Mouse (Mus musculus): ENCODE data around the gene Zfp981.
"Not testable (repeated sequence)": the region's sequence is repeated elsewhere in the genome, so short reads cannot be mapped to it uniquely, and the experiment has no call there.

Gene Zfp981

GRCm38 (mm10) chr4:146501727-146502126, at the start of gene Zfp981:
TSS of gene Zfp981 (plus strand) at chr4:146502027.
- not testable (repeated sequence) for DNase-seq (ENCODE audit: low spot score in 2 of 2)

- not testable (repeated sequence) for DNase-seq (ENCODE audit: low spot score in 2 of 2)
Measured at GRCm38 (mm10) chr4:146452576-146452975, 49.3 kb upstream of the Zfp981 start.

GRCm38 (mm10) chr4:146454170-146454569, 47.7 kb upstream of the Zfp981 start:
- DNase-seq (ENCODE audit: low spot score in 2 of 2), result not testable (repeated sequence)

GRCm38 (mm10) chr4:146454896-146455295, 46.9 kb upstream of the Zfp981 start:
- no peak for DNase-seq (ENCODE audit: low spot score in 2 of 2)

- no peak for DNase-seq (ENCODE audit: low spot score in 2 of 2)
Measured at GRCm38 (mm10) chr4:146455321-146455721, 46.5 kb upstream of the Zfp981 start.

GRCm38 (mm10) chr4:146456061-146456726, 45.6 kb upstream of the Zfp981 start:
- DNase-seq (ENCODE audit: low spot score in 2 of 2), result no peak

GRCm38 (mm10) chr4:146457126-146457525, 44.7 kb upstream of the Zfp981 start:
- no peak for DNase-seq (ENCODE audit: low spot score in 2 of 2)

- DNase-seq (ENCODE audit: low spot score in 2 of 2), result no peak
Measured at GRCm38 (mm10) chr4:146457720-146458119, 44.1 kb upstream of the Zfp981 start.

GRCm38 (mm10) chr4:146459822-146460221, 42.0 kb upstream of the Zfp981 start:
- DNase-seq (ENCODE audit: low spot score in 2 of 2), result not testable (repeated sequence)

GRCm38 (mm10) chr4:146460685-146461084, 41.1 kb upstream of the Zfp981 start:
- DNase-seq (ENCODE audit: low spot score in 2 of 2), result not testable (repeated sequence)

- not testable (repeated sequence) for DNase-seq (ENCODE audit: low spot score in 2 of 2)
Measured at GRCm38 (mm10) chr4:146463649-146464351, 38.0 kb upstream of the Zfp981 start.

GRCm38 (mm10) chr4:146469984-146470383, 31.8 kb upstream of the Zfp981 start:
- DNase-seq (ENCODE audit: low spot score in 2 of 2), result not testable (repeated sequence)

- not testable (repeated sequence) for DNase-seq (ENCODE audit: low spot score in 2 of 2)
Measured at GRCm38 (mm10) chr4:146474181-146474580, 27.6 kb upstream of the Zfp981 start.

GRCm38 (mm10) chr4:146474716-146475676, 26.8 kb upstream of the Zfp981 start:
- not testable (repeated sequence) for DNase-seq (ENCODE audit: low spot score in 2 of 2)

GRCm38 (mm10) chr4:146476260-146476659, 25.6 kb upstream of the Zfp981 start:
- not testable (repeated sequence) for DNase-seq (ENCODE audit: low spot score in 2 of 2)

GRCm38 (mm10) chr4:146476959-146477358, 24.9 kb upstream of the Zfp981 start:
- DNase-seq (ENCODE audit: low spot score in 2 of 2), result not testable (repeated sequence)

GRCm38 (mm10) chr4:146480376-146481096, 21.3 kb upstream of the Zfp981 start:
- DNase-seq (ENCODE audit: low spot score in 2 of 2), result not testable (repeated sequence)

- DNase-seq (ENCODE audit: low spot score in 2 of 2), result not testable (repeated sequence)
Measured at GRCm38 (mm10) chr4:146482546-146482945, 19.3 kb upstream of the Zfp981 start.

- DNase-seq (ENCODE audit: low spot score in 2 of 2), result not testable (repeated sequence)
Measured at GRCm38 (mm10) chr4:146483571-146484280, 18.1 kb upstream of the Zfp981 start.

GRCm38 (mm10) chr4:146484676-146485075, 17.2 kb upstream of the Zfp981 start:
- not testable (repeated sequence) for DNase-seq (ENCODE audit: low spot score in 2 of 2)
